ENCODE assay signal across 12 mouse cellular contexts in the genomic region with DNA sequence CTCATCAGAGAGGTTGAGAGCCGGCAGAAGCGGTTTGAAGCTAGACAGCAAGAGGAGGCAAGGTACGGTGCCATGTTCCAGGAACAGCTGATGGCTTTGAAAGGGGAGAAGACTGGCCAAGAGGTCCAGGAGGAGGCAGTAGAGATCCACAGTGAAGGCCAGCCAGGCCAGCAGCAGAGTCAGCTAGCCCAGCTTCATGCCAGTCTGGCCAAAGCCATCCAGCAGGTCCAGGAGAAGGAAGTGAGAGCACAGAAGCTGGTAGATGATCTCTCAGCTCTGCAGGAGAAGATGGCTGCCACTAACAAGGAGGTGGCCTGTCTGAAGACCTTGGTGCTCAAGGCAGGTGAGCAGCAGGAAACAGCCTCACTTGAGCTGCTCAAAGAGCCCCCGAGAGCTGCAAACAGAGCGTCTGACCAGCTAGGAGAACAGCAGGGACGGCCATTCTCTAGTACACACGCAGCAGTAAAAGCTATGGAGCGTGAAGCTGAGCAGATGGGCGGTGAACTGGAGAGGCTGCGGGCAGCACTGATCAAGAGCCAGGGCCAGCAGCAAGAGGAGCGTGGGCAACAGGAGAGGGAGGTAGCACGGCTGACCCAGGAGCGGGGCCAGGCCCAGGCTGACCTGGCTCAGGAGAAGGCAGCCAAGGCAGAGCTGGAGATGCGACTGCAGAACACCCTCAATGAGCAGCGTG. TPM values are rescaled to one million over a fixed set of nuclear protein-coding genes. Genes with fewer than 3 reads are reported as not detected.
DNase-seq lines count a peak whose midpoint lies in the region; ATAC-seq lines count a peak whose summit lies in the region.
"Had no signal": no experiment of that assay in that cellular context is flagged by ENCODE, and none has a peak within 500 bp of the region (broad histone marks: within the 10 kb centered on the region; RNA-seq: fewer than 3 reads in every experiment).

No protein-coding gene starts in this region.

- H3K36me3 ChIP-seq in forebrain, embryonic 15.5 days: peaks cover 93% of the 10 kb centered on the region
- H3K36me3 ChIP-seq in forebrain, embryonic 11.5 days (ENCODE audit: control insufficient read depth, insufficient read depth, low read length): peaks cover 41% of the 10 kb centered on the region
- peaks cover 95% of the 10 kb centered on the region for H3K36me3 ChIP-seq in limb, embryonic 13.5 days
- H3K36me3 ChIP-seq in limb, embryonic 10.5 days: peaks cover 100% of the 10 kb centered on the region
- H3K36me3 ChIP-seq in intestine, embryonic 15.5 days: peaks cover 70% of the 10 kb centered on the region

- 96% methylated on average over 15 of the region's 15 CpGs for WGBS in forebrain, embryonic 15.5 days
- WGBS in forebrain, embryonic 11.5 days: 93% methylated on average over 15 of the region's 15 CpGs
- 95% methylated on average over 15 of the region's 15 CpGs for WGBS in limb, embryonic 13.5 days
- 93% methylated on average over 15 of the region's 15 CpGs for WGBS in limb, embryonic 10.5 days
- 95% methylated on average over 15 of the region's 15 CpGs for WGBS in intestine, embryonic 15.5 days

- H3K4me3 ChIP-seq in forebrain, embryonic 15.5 days: no peak overlapping the region
- no peak overlapping the region for H3K4me3 ChIP-seq in forebrain, embryonic 11.5 days (ENCODE audit: low read depth, low read length)
- no peak overlapping the region for H3K4me3 ChIP-seq in limb, embryonic 13.5 days
- no peak overlapping the region for H3K4me3 ChIP-seq in limb, embryonic 10.5 days
- no peak overlapping the region for H3K4me3 ChIP-seq in intestine, embryonic 15.5 days (replicated peaks)
- H3K4me3 ChIP-seq: heart, embryonic 13.5 days had no signal

- no peak overlapping the region for H3K27ac ChIP-seq in forebrain, embryonic 15.5 days (replicated peaks)
- H3K27ac ChIP-seq in forebrain, embryonic 11.5 days (ENCODE audit: low read depth, low read length): no peak overlapping the region
- peak overlapping the region; percentile 15; the same call in 1 of the 2 replicates for H3K27ac ChIP-seq in limb, embryonic 13.5 days
- H3K27ac ChIP-seq in limb, embryonic 10.5 days: no peak overlapping the region
- H3K27ac ChIP-seq in intestine, embryonic 15.5 days: no peak overlapping the region
- H3K27ac ChIP-seq: heart, embryonic 13.5 days had no signal

- 0 out of 2 replicates have a peak, but pooled peaks have one; percentile 12 for ATAC-seq in forebrain, embryonic 15.5 days (replicated peaks)
- no peak for ATAC-seq in forebrain, embryonic 11.5 days (replicated peaks; ENCODE audit: low FRiP score)
- ATAC-seq in limb, embryonic 13.5 days (ENCODE audit: low FRiP score, low read depth): no peak
- ATAC-seq in intestine, embryonic 15.5 days: no peak
- ATAC-seq: forebrain, embryonic 14.5 days had no signal

- no peaks in the 10 kb centered on the region for H3K9me3 ChIP-seq in forebrain, embryonic 15.5 days
- H3K9me3 ChIP-seq in forebrain, embryonic 11.5 days (ENCODE audit: control insufficient read depth, low read length): no peaks in the 10 kb centered on the region
- H3K9me3 ChIP-seq in limb, embryonic 13.5 days: no peaks in the 10 kb centered on the region
- H3K9me3 ChIP-seq in limb, embryonic 10.5 days (replicated peaks): no peaks in the 10 kb centered on the region
- H3K9me3 ChIP-seq in intestine, embryonic 15.5 days: no peaks in the 10 kb centered on the region
- H3K9me3 ChIP-seq: heart, embryonic 13.5 days had no signal

- no peak for DNase-seq in forebrain, embryonic 11.5 days (ENCODE audit: low spot score)
- no peak for DNase-seq in limb, embryonic 10.5 days (ENCODE audit: low spot score)
- peak; percentile 57 for DNase-seq in cerebellum, adult 8-10 months
- DNase-seq in kidney, postnatal 36 days: peak; percentile 26 to 36
- no peak for DNase-seq in thymus, postnatal 14 days
- DNase-seq: adrenal gland, postnatal 25 days; retina, postnatal 1 day had no signal

- H3K4me2 ChIP-seq in forebrain, embryonic 15.5 days (replicated peaks): no peak overlapping the region
- no peak overlapping the region for H3K4me2 ChIP-seq in forebrain, embryonic 11.5 days (ENCODE audit: low read depth, low read length, severe bottlenecking)
- no peak overlapping the region for H3K4me2 ChIP-seq in limb, embryonic 13.5 days (replicated peaks)
- no peak overlapping the region for H3K4me2 ChIP-seq in intestine, embryonic 15.5 days (replicated peaks)
- H3K4me2 ChIP-seq: heart, embryonic 13.5 days had no signal

- no peaks in the 10 kb centered on the region for H3K4me1 ChIP-seq in forebrain, embryonic 15.5 days
- H3K4me1 ChIP-seq in forebrain, embryonic 11.5 days (replicated peaks; ENCODE audit: control insufficient read depth, insufficient read depth, low read length): no peaks in the 10 kb centered on the region
- H3K4me1 ChIP-seq in limb, embryonic 13.5 days: no peaks in the 10 kb centered on the region
- H3K4me1 ChIP-seq in limb, embryonic 10.5 days: no peaks in the 10 kb centered on the region
- H3K4me1 ChIP-seq in intestine, embryonic 15.5 days (replicated peaks): no peaks in the 10 kb centered on the region
- H3K4me1 ChIP-seq: heart, embryonic 13.5 days had no signal

- no peaks in the 10 kb centered on the region for H3K27me3 ChIP-seq in forebrain, embryonic 15.5 days
- H3K27me3 ChIP-seq in forebrain, embryonic 11.5 days (ENCODE audit: control insufficient read depth, insufficient read depth, low read length): no peaks in the 10 kb centered on the region
- no peaks in the 10 kb centered on the region for H3K27me3 ChIP-seq in limb, embryonic 13.5 days
- H3K27me3 ChIP-seq in limb, embryonic 10.5 days (ENCODE audit: low read depth, poor library complexity, severe bottlenecking): no peaks in the 10 kb centered on the region
- H3K27me3 ChIP-seq in intestine, embryonic 15.5 days (replicated peaks): no peaks in the 10 kb centered on the region
- H3K27me3 ChIP-seq: heart, embryonic 13.5 days had no signal

- no peak overlapping the region for H3K9ac ChIP-seq in forebrain, embryonic 15.5 days (replicated peaks)
- H3K9ac ChIP-seq in forebrain, embryonic 11.5 days (ENCODE audit: low read length): no peak overlapping the region
- no peak overlapping the region for H3K9ac ChIP-seq in limb, embryonic 13.5 days
- H3K9ac ChIP-seq in intestine, embryonic 15.5 days: no peak overlapping the region
- H3K9ac ChIP-seq: heart, embryonic 13.5 days had no signal

RNA-seq across cellular contexts. Expression of a gene that starts 18.9 kb away (rescaled TPM):
- polyA plus RNA-seq in forebrain, embryonic 15.5 days (2015; fragmentation: Nextera tagmentation; extraction: Ambion mirVana): 3.4 and 4.4 TPM in 2 replicates
- 4.1 and 5.5 TPM in 2 replicates for polyA plus RNA-seq in forebrain, embryonic 11.5 days (2014; fragmentation: Nextera tagmentation; extraction: Ambion mirVana)
- polyA plus RNA-seq in limb, embryonic 13.5 days (2015; fragmentation: Nextera tagmentation; extraction: Ambion mirVana): 3.6 and 3.9 TPM in 2 replicates
- 2.3 and 3.4 TPM in 2 replicates for polyA plus RNA-seq in limb, embryonic 10.5 days (2016; fragmentation: Nextera tagmentation; extraction: Ambion mirVana)
- polyA plus RNA-seq in intestine, embryonic 15.5 days (2015; fragmentation: Nextera tagmentation; extraction: Ambion mirVana): 2.3 and 2.8 TPM in 2 replicates

Comparison
In these comparisons a context has a peak if more than half of its experiments do, and no peak if none do; other contexts are left out.
1. DNase-seq: peak in cerebellum, adult 8-10 months (single experiment) and kidney, postnatal 36 days (2 of 2); none in forebrain, embryonic 11.5 days (single experiment), limb, embryonic 10.5 days (single experiment) and thymus, postnatal 14 days (single experiment).